Mouse (Mus musculus) megakaryocyte, embryonic 14.5 days (primary cell): ENCODE data around the gene Cdc42se1. TPM values are rescaled to one million over a fixed set of nuclear protein-coding genes. Genes with fewer than 3 reads are reported as not detected.
A peak's percentile ranks its signal among the peaks of the same experiment; 100 is the strongest.

Experiments
- H3K27me3 ChIP-seq: replicated peaks from 2 replicates; pipeline ENCODE3; 2012; ENCODE audit warnings: inconsistent platforms
- H3K36me3 ChIP-seq: replicated peaks from 2 replicates; pipeline ENCODE3; 2012; ENCODE audit warnings: low read length, inconsistent platforms, mixed read lengths
- H3K4me1 ChIP-seq: 2 replicates; pipeline ENCODE4 v1.6.1; 2012; ENCODE audit warnings: inconsistent platforms
- H3K4me3 ChIP-seq: replicated peaks from 2 replicates; pipeline ENCODE3; 2012; ENCODE audit warnings: moderate library complexity, mild to moderate bottlenecking, inconsistent platforms
- H3K9me3 ChIP-seq: 2 replicates; pipeline ENCODE4 v1.6.1; 2012; ENCODE audit warnings: inconsistent platforms
- FLI1 ChIP-seq: IDR thresholded peaks from 2 replicates; pipeline ENCODE4 v1.6.1; 2012; ENCODE audit warnings: low read length, inconsistent platforms, mixed read lengths
- GATA1 ChIP-seq: IDR thresholded peaks from 3 replicates; pipeline ENCODE4 v1.6.1; 2012; ENCODE audit warnings: mixed read lengths, low read length, inconsistent platforms, borderline replicate concordance
- polyA plus RNA-seq: library from polyadenylated mRNA; stranded (reverse); fragments of >175 nt; gene quantifications from 2 replicates; pipeline ENCODE4 v1.2.3, GENCODE M21; 2012; ENCODE audit warnings: low replicate concordance; ENCODE audit not compliant: insufficient read depth

Gene Cdc42se1
- polyA plus RNA-seq, 1 experiment: 183 TPM

GRCm38 (mm10) chr3:95284062-95284461 lies 55.5 kb downstream of the Cdc42se1 start:
- Histone ChIP-seq H3K4me1 (peaks cover 61% of the 10 kb centered on the region), H3K36me3 (peaks cover 61% of the 10 kb centered on the region), H3K4me3 (peak overlapping the region; percentile 99), H3K27me3 (no peaks in the 10 kb centered on the region), H3K9me3 (no peaks in the 10 kb centered on the region)
- TF ChIP-seq GATA1 (no peak), FLI1 (no peak)

GRCm38 (mm10) chr3:95284501-95285281 lies 56.2 kb downstream of the Cdc42se1 start:
- Histone ChIP-seq H3K4me3 (peak overlapping the region; percentile 99), H3K4me1 (peaks cover 60% of the 10 kb centered on the region), H3K36me3 (peaks cover 62% of the 10 kb centered on the region), H3K27me3 (no peaks in the 10 kb centered on the region), H3K9me3 (no peaks in the 10 kb centered on the region)
- no peak for TF ChIP-seq GATA1
- no peak for TF ChIP-seq FLI1

GRCm38 (mm10) chr3:95285390-95285789 lies 56.9 kb downstream of the Cdc42se1 start:
- TF ChIP-seq GATA1: no peak
- TF ChIP-seq FLI1: no peak
- peaks cover 64% of the 10 kb centered on the region for H3K4me1 ChIP-seq
- peaks cover 66% of the 10 kb centered on the region for H3K36me3 ChIP-seq
- no peaks in the 10 kb centered on the region for H3K27me3 ChIP-seq
- H3K4me3 ChIP-seq: peak overlapping the region; percentile 99
- no peaks in the 10 kb centered on the region for H3K9me3 ChIP-seq

Other genes with a start within 250 kb of the Cdc42se1 start
- 13.6 and 16.9 TPM in 2 replicates for gene Zfp687, start 213.3 kb upstream of the Cdc42se1 start, polyA plus RNA-seq
- 24.8 and 169 TPM in 2 replicates for gene Psmd4, start 186.1 kb upstream of the Cdc42se1 start, polyA plus RNA-seq
- gene Pip5k1a, start 121.8 kb upstream of the Cdc42se1 start, polyA plus RNA-seq: 6.3 and 16.2 TPM in 2 replicates
- 231 and 749 TPM in 2 replicates for gene Vps72, start 117.7 kb upstream of the Cdc42se1 start, polyA plus RNA-seq
- gene Tmod4, start 104.3 kb upstream of the Cdc42se1 start, polyA plus RNA-seq: not detected in 2 replicates
- gene Scnm1, start 94.7 kb upstream of the Cdc42se1 start, polyA plus RNA-seq: 5.8 and 7.2 TPM in 2 replicates
- gene Lysmd1, start 94.6 kb upstream of the Cdc42se1 start, polyA plus RNA-seq: 3.8 and 5.1 TPM in 2 replicates
- 34.2 TPM in 1 of 2 replicates, not detected in the other for gene Tnfaip8l2, start 86.4 kb upstream of the Cdc42se1 start, polyA plus RNA-seq
- 1.2 and 4.0 TPM in 2 replicates for gene Sema6c, start 68.3 kb upstream of the Cdc42se1 start, polyA plus RNA-seq
- 0.60 TPM in 1 of 2 replicates, not detected in the other for gene Gabpb2, start 10.8 kb upstream of the Cdc42se1 start, polyA plus RNA-seq
- gene Mllt11, start 3.4 kb downstream of the Cdc42se1 start, polyA plus RNA-seq: 10.4 and 11.3 TPM in 2 replicates
- 1.7 and 3.7 TPM in 2 replicates for gene Gm128, start 12.9 kb downstream of the Cdc42se1 start, polyA plus RNA-seq
- 0.30 TPM in 1 of 2 replicates, not detected in the other for gene Bnipl, start 22.5 kb downstream of the Cdc42se1 start, polyA plus RNA-seq
- 517 and 1,363 TPM in 2 replicates for gene Mindy1, start 52.6 kb downstream of the Cdc42se1 start, polyA plus RNA-seq
- 5.2 and 6.0 TPM in 2 replicates for gene Prune1, start 53.3 kb downstream of the Cdc42se1 start, polyA plus RNA-seq
- 0.66 TPM in 1 of 2 replicates, not detected in the other for gene Anxa9, start 78.4 kb downstream of the Cdc42se1 start, polyA plus RNA-seq
- gene Cers2, start 86.1 kb downstream of the Cdc42se1 start, polyA plus RNA-seq: 36.9 and 124 TPM in 2 replicates
- gene Setdb1, start 128.5 kb downstream of the Cdc42se1 start, polyA plus RNA-seq: 2.3 and 6.3 TPM in 2 replicates
- gene 4930558C23Rik, start 174.1 kb downstream of the Cdc42se1 start, polyA plus RNA-seq: not detected in 2 replicates
- gene Arnt, start 205.7 kb downstream of the Cdc42se1 start, polyA plus RNA-seq: 11.1 and 19.7 TPM in 2 replicates